Mouse (Mus musculus) kidney, postnatal 0 days (tissue): ENCODE measurements around the gene 4930544D05Rik. TPM values are rescaled to one million over a fixed set of nuclear protein-coding genes. Genes with fewer than 3 reads are reported as not detected.

Source experiments
- ATAC-seq: fragments of 200-750 bp; cut with Nextera tagmentation; replicated peaks from 2 replicates; pipeline ENCODE4 v1.8.0; 2017; ENCODE audit warnings: low read depth, moderate number of reproducible peaks, moderate TSS enrichment, moderate library complexity; ENCODE audit not compliant: low FRiP score
- DNase-seq: peaks from one replicate; pipeline ENCODE4 v3.0.0-alpha.2; 2016; ENCODE audit warnings: low spot score
- H3K27ac ChIP-seq: fragments of 300-500 bp; sonication (generic); 2 replicates; pipeline ENCODE4 v1.5.1; 2014; ENCODE audit warnings: mild to moderate bottlenecking
- H3K27me3 ChIP-seq: fragments of 300-500 bp; sonication (generic); 2 replicates; pipeline ENCODE4 v1.6.1; 2014; ENCODE audit warnings: low read length, mixed read lengths; ENCODE audit not compliant: insufficient read depth
- H3K36me3 ChIP-seq: fragments of 300-500 bp; sonication (generic); 2 replicates; pipeline ENCODE4 v1.6.1; 2014; ENCODE audit warnings: low read length, mixed read lengths; ENCODE audit not compliant: insufficient read depth
- H3K4me1 ChIP-seq: fragments of 300-500 bp; sonication (generic); replicated peaks from 2 replicates; pipeline ENCODE4 v1.6.1; 2014; ENCODE audit warnings: antibody characterized with exemption, low read length, mixed read lengths; ENCODE audit not compliant: insufficient read depth
- H3K4me2 ChIP-seq: fragments of 300-500 bp; sonication (generic); 2 replicates; pipeline ENCODE4 v1.6.1; 2014; ENCODE audit warnings: mild to moderate bottlenecking, low read length, moderate library complexity, mixed read lengths
- H3K4me3 ChIP-seq: fragments of 300-500 bp; sonication (generic); replicated peaks from 2 replicates; pipeline ENCODE4 v1.5.1; 2014; ENCODE audit warnings: low read depth, low read length
- H3K9ac ChIP-seq: fragments of 300-500 bp; sonication (generic); 2 replicates; pipeline ENCODE4 v1.6.1; 2014; ENCODE audit warnings: low read depth, low read length
- H3K9me3 ChIP-seq: fragments of 300-500 bp; sonication (generic); replicated peaks from 2 replicates; pipeline ENCODE4 v1.6.1; 2016; ENCODE audit warnings: low read length, inconsistent platforms, mixed read lengths
- CTCF ChIP-seq: IDR thresholded peaks from 2 replicates; pipeline ENCODE4 v1.5.1; 2016; ENCODE audit warnings: antibody characterized with exemption, low read depth, mild to moderate bottlenecking, moderate library complexity
- WGBS: fragments of 180-500 bp; shearing (Covaris S2); extraction: QIAGEN DNeasy Blood & Tissue Kit; methylation state at CpG from one replicate; pipeline ENCODE4 v1.1.7; 2014; 5-methylcytosine and 5-hydroxymethylcytosine counted together
- polyA plus RNA-seq: library from polyadenylated mRNA; unstranded; fragments of >200 nt; fragmentation: Nextera tagmentation; extraction: Ambion mirVana; gene quantifications from 2 replicates; pipeline ENCODE4 v1.2.1, GENCODE M21; 2015

Gene 4930544D05Rik
- polyA plus RNA-seq, 1 experiment from 2014 or later, result not detected

DNA sequence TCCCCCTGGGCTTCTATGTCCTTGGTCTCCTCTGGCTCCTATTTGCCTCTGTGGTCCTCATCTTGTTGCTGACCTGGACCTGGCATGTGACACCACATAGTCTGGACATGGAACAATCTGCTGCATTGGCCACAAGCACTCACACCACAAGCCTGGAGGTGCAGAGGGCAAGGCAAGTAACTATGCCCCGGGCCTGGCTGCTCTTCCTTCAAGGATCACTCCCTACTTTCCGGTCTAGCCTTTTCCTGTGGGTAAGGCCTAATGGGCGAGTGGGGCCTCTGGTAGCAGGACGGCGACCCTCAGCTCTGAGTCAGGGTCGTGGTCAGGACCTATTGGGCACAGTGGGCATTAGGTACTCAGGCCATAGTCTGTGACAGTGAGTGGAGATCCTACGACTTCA is 25.6 kb downstream of the 4930544D05Rik start:
- TF ChIP-seq CTCF, result no peak
- H3K9me3 ChIP-seq, result no peaks in the 10 kb centered on the region

DNA sequence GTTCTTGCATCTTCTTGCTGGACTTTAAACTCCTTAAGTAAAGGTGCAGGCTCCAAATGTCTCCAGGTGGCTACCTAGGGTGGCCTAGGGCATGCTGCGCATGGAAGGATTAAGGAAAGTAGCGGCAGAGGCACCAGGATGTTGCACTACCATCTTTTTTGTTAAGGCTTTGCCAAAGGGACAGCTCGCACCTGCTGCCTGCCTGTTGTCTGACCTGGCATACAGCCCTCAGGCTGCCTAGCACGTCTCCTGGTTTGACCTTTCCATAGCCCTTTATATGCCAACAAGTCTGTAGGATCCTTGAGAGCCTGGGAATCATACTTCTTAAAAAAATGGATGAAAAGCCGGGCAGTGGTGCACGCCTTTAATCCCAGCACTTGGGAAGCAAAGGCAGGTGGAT is 27.4 kb downstream of the 4930544D05Rik start:
- Histone ChIP-seq H3K9ac (no peak overlapping the region), H3K27me3 (no peaks in the 10 kb centered on the region), H3K9me3 (no peaks in the 10 kb centered on the region), H3K4me1 (peaks cover 8% of the 10 kb centered on the region; the same call in 1 of the 2 replicates), H3K27ac (no peak overlapping the region), H3K4me3 (no peak overlapping the region), H3K4me2 (no peak overlapping the region), H3K36me3 (peaks cover 16% of the 10 kb centered on the region)
- TF ChIP-seq CTCF, result no peak
- no peak for DNase-seq
- WGBS, result 90% methylated on average over 6 of the region's 6 CpGs
- no peak for ATAC-seq

More for the DNA sequence above, 25.6 kb downstream of the 4930544D05Rik start:
- no peak for ATAC-seq
- no peak overlapping the region for H3K4me2 ChIP-seq
- no peak overlapping the region for H3K27ac ChIP-seq
- H3K4me1 ChIP-seq, result peaks cover 8% of the 10 kb centered on the region; the same call in 1 of the 2 replicates
- 79% methylated on average over 7 of the region's 7 CpGs for WGBS
- H3K9ac ChIP-seq, result no peak overlapping the region
- peaks cover 16% of the 10 kb centered on the region for H3K36me3 ChIP-seq
- DNase-seq, result no peak
- H3K27me3 ChIP-seq, result no peaks in the 10 kb centered on the region
- no peak overlapping the region for H3K4me3 ChIP-seq

DNA sequence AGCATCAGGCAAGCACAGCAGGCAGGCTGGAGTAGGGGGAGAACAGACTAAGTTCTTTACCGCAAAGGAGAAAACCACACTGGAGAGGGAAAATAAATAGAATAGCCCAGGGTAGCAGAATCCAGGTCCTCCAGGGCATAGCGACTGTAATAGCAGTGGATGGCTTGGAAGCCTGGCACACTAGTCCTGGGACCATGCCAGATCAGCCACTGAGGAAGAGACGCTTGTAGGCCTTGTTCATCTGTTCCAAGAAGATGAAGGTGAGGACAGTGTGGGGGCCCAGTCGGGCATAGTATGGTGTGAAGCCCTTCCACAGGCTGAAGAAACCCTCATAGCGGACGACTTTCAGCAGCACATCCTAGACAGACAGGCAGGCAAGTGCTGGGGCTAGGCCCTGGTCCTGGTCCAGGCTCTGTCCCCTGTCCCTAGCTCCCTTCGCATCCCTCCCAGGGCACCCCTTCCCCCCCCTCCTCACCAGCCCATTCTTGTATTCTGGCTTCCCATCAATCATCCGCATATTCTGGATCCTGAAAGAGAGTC is 29.0 kb downstream of the 4930544D05Rik start:
- Histone ChIP-seq H3K27ac (no peak overlapping the region), H3K4me1 (peaks cover 8% of the 10 kb centered on the region; the same call in 1 of the 2 replicates), H3K9me3 (no peaks in the 10 kb centered on the region), H3K9ac (no peak overlapping the region), H3K4me3 (no peak overlapping the region), H3K27me3 (no peaks in the 10 kb centered on the region), H3K4me2 (no peak overlapping the region), H3K36me3 (peaks cover 29% of the 10 kb centered on the region)
- no peak for TF ChIP-seq CTCF
- no peak for ATAC-seq
- DNase-seq, result no peak
- WGBS, result 97% methylated on average over 8 of the region's 8 CpGs

DNA sequence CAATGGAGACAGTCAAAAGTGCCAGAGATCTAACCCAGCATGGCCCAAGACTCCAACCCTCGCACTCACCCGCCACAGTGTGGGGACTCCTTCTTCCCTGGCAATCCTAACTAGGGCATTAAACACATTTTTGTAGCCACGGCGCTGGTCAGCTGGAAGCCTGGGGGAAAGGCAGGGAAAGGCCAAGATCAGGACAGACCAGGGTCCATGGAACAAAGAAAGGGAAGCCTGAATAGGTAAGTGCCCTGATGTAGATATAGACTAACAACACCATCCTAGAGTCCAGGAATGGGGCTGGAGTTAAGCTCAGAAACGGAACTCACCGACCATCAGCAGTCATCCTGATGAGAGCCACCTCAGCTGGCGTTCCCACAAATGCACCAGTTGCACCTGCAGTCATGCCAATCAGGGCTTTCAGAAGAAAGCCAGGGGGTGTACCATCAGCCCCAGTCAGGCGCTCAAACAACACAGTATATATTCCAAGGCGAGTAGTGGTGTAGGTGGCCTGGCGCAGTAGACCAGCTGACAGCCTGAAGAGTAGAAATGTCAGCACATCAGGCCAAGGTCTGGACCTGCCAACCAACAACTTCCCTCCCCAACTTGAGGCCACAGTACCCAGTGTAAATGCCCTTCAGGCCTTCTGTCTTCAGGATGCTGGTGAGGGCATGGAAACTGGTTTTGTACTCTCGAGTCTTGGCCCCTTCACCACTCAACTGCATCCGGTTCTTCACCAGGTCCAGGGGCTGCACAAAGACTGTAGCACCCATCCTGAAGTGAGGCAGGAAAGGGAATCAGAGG is 30.0 kb downstream of the 4930544D05Rik start:
- no peaks in the 10 kb centered on the region for H3K27me3 ChIP-seq
- no peak for TF ChIP-seq CTCF
- H3K27ac ChIP-seq, result peak overlapping the region; percentile 89
- peaks cover 8% of the 10 kb centered on the region; the same call in 1 of the 2 replicates for H3K4me1 ChIP-seq
- H3K36me3 ChIP-seq, result peaks cover 39% of the 10 kb centered on the region
- H3K9ac ChIP-seq, result peak overlapping the region; percentile 84
- peak overlapping the region; percentile 78 for H3K4me3 ChIP-seq
- H3K9me3 ChIP-seq, result no peaks in the 10 kb centered on the region
- DNase-seq (no peak), ATAC-seq (no peak)
- WGBS, result 88% methylated on average over 12 of the region's 12 CpGs
- peak overlapping the region; percentile 75 for H3K4me2 ChIP-seq

DNA sequence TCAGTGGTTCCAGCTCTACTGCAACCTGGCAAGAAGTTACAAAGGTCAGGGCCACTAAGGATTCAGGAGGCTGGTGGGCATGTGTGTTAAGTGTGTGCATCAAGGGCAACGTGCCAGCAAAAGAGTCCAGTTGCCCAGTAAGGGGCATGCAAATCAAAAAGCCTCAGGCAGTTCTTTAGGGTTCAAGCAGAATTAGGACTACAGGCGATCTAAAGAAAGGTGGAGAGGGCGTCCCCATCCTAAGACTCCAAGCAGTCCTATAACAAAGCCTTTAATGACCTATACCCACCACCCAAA is 30.6 kb downstream of the 4930544D05Rik start:
- Histone ChIP-seq H3K4me2 (peak overlapping the region; percentile 75), H3K4me1 (peaks cover 8% of the 10 kb centered on the region; the same call in 1 of the 2 replicates), H3K36me3 (peaks cover 44% of the 10 kb centered on the region), H3K9ac (peak overlapping the region; percentile 84), H3K4me3 (peak overlapping the region; percentile 78), H3K9me3 (no peaks in the 10 kb centered on the region), H3K27me3 (no peaks in the 10 kb centered on the region), H3K27ac (peak overlapping the region; percentile 89)
- DNase-seq (no peak), ATAC-seq (peak; percentile 2)
- 7% methylated on average over 3 of the region's 3 CpGs for WGBS
- TF ChIP-seq CTCF, result no peak

DNA sequence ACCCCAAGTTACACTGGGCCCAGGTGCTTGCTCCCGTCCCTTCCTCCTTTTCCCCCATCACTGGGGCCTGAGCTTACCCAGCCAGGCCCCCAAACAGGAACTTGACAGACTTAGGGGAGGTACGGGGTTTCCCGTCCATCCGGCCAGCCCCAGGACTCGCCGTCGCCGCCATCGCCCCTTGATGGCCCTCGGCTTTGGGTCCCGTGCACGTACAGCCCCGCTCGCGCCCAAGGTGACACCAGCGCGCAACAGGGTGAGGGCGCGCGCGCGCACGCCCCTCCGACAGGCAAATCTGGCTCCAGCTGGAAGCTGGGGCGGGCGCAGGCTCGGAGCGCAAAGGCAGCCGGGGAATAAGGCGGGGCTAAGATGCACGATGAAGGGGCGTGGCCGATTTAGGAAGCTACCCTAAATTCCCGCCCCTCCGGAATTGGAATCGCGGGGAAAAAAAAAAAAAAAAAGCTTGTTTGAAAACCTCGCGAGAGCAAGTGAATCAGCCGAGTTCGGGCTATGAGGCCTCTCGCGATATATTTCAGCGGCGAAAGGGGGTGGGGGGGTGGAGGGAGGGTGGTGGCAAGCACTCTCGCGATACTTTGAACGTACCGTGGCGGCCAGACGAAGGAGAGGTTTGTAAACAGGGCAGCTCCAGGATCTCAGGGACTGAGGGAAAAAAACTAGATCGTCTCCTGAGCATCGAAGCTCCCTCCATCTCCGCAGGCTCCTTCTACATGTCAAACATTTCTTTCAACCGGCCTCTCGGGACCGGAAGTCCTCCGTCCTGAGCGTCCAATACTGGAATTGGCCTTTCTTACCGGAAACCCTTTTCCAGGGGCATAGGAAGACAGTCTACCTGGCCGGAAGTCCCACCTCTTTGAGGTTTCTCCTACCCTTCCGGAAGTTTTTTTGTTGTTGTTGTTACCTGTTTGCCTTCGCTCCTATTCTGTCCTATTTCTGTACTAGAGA is 31.3 kb downstream of the 4930544D05Rik start, which contains the start of the genes Rnf167 and Slc25a11:
Gene Rnf167 (plus strand): TSS at position 545 of the 960 bp plus-strand sequence.
Gene Slc25a11 (minus strand): TSS at position 789 of the 960 bp plus-strand sequence.
- ATAC-seq, result peak; percentile 84
- Histone ChIP-seq H3K27me3 (no peaks in the 10 kb centered on the region), H3K36me3 (peaks cover 47% of the 10 kb centered on the region), H3K27ac (peak within 1 kb of the TSS; percentile 90), H3K4me3 (peak within 1 kb of the TSS; percentile 78), H3K4me1 (peaks cover 10% of the 10 kb centered on the region; the same call in 1 of the 2 replicates), H3K4me2 (peak within 1 kb of the TSS; percentile 99), H3K9me3 (no peaks in the 10 kb centered on the region), H3K9ac (peak within 1 kb of the TSS; percentile 90)
- peak; percentile 99 for DNase-seq
- under 1% methylated on average over 63 of the region's 63 CpGs for WGBS
- peak; percentile 35; the same call in 1 of the 2 replicates for TF ChIP-seq CTCF
